Mouse (Mus musculus) CH12.LX (cell line): ENCODE measurements at regions not wholly inside any gene's neighbourhood (a gene's known extent, or its start where the extent isn't known, plus 50 kb on each side); places are given as distances from the start of the nearest gene placed in this dataset.

ENCODE experiments used
- CTCF ChIP-seq, 2 experiments: IDR thresholded peaks in 1 of 2; conservative IDR thresholded peaks in 1 of 2; 2 replicates each; pipeline ENCODE4 v1.5.1; 2011 to 2012; ENCODE audit warnings: low read depth in 2 of 2, low read length in 2 of 2, improper control_type of control experiment in 1 of 2, inconsistent platforms in 1 of 2, mild to moderate bottlenecking in 1 of 2, moderate library complexity in 1 of 2
- EP300 ChIP-seq: IDR thresholded peaks from 2 replicates; pipeline ENCODE4 v1.6.1; 2011; ENCODE audit warnings: low read length, improper control_type of control experiment
- MAFK ChIP-seq: IDR thresholded peaks from 2 replicates; pipeline ENCODE4 v1.6.1; 2011; ENCODE audit warnings: low read length, improper control_type of control experiment; ENCODE audit not compliant: insufficient replicate concordance
- POLR2A ChIP-seq: IDR thresholded peaks from 2 replicates; pipeline ENCODE4 v1.6.1; 2011; ENCODE audit warnings: low read depth, mild to moderate bottlenecking, improper control_type of control experiment, low read length
- TCF12 ChIP-seq: IDR thresholded peaks from 2 replicates; pipeline ENCODE4 v1.6.1; 2014; ENCODE audit warnings: low read depth, mild to moderate bottlenecking, inconsistent platforms, low read length, improper control_type of control experiment

GRCm38 (mm10) chr19:15047896-15048295 is 450.0 kb upstream of the Tle4 start:
- TF ChIP-seq POLR2A (no peak), EP300 (no peak), TCF12 (no peak), MAFK (no peak), CTCF (conservative IDR thresholded peaks at IDR 0.05 in 1 of 2, IDR thresholded peaks at IDR 0.05 in 1 of 2; ENCODE audit: low read depth in 2 of 2, low read length in 2 of 2) (no peak)
